Mouse (Mus musculus) heart, embryonic 13.5 days (tissue): ENCODE results near the gene Lcmt1. TPM values are rescaled to one million over a fixed set of nuclear protein-coding genes. Genes with fewer than 3 reads are reported as not detected.

Experiments used
- ATAC-seq: fragments of 200-750 bp; cut with Nextera tagmentation; 2 replicates; pipeline ENCODE4 v1.8.0; 2017; ENCODE audit warnings: moderate TSS enrichment; ENCODE audit not compliant: insufficient number of reproducible peaks, low FRiP score, low TSS enrichment; ENCODE audit errors: extremely low read depth
- H3K27ac ChIP-seq: fragments of 300-500 bp; sonication (generic); replicated peaks from 2 replicates; pipeline ENCODE4 v1.5.1; 2015; ENCODE audit warnings: moderate library complexity, mild to moderate bottlenecking, inconsistent platforms
- H3K27me3 ChIP-seq: fragments of 300-500 bp; sonication (generic); replicated peaks from 2 replicates; pipeline ENCODE4 v1.6.1; 2015; ENCODE audit warnings: mild to moderate bottlenecking, inconsistent platforms
- H3K36me3 ChIP-seq: fragments of 300-500 bp; sonication (generic); 2 replicates; pipeline ENCODE4 v1.6.1; 2015; ENCODE audit warnings: mild to moderate bottlenecking, inconsistent platforms
- H3K4me1 ChIP-seq: fragments of 300-500 bp; sonication (generic); 2 replicates; pipeline ENCODE4 v1.6.1; 2015; ENCODE audit warnings: inconsistent platforms
- H3K4me2 ChIP-seq: fragments of 300-500 bp; sonication (generic); 2 replicates; pipeline ENCODE4 v1.6.1; 2015; ENCODE audit warnings: inconsistent platforms, mild to moderate bottlenecking, moderate library complexity
- H3K4me3 ChIP-seq: fragments of 300-500 bp; sonication (generic); 2 replicates; pipeline ENCODE4 v1.5.1; 2015; ENCODE audit warnings: moderate library complexity, mild to moderate bottlenecking, inconsistent platforms
- H3K9ac ChIP-seq: fragments of 300-500 bp; sonication (generic); 2 replicates; pipeline ENCODE4 v1.6.1; 2015; ENCODE audit warnings: inconsistent platforms, mild to moderate bottlenecking, moderate library complexity
- H3K9me3 ChIP-seq: fragments of 300-500 bp; sonication (generic); 2 replicates; pipeline ENCODE4 v1.6.1; 2016; ENCODE audit warnings: inconsistent platforms
- WGBS: fragments of 180-500 bp; shearing (Covaris S2); methylation state at CpG from one replicate; pipeline ENCODE4 v1.1.7; 2015; ENCODE audit warnings: mixed read lengths; 5-methylcytosine and 5-hydroxymethylcytosine counted together
- polyA plus RNA-seq: library from polyadenylated mRNA; unstranded; fragments of >200 nt; fragmentation: Nextera tagmentation; extraction: Ambion mirVana; gene quantifications from 2 replicates; pipeline ENCODE4 v1.2.1, GENCODE M21; 2015

Lcmt1 gene
- polyA plus RNA-seq: 36.7 and 37.3 TPM in 2 replicates

- H3K27ac ChIP-seq: peak within 1 kb of the TSS; percentile 93
- ATAC-seq: peak; percentile 97
- H3K9ac ChIP-seq: peak within 1 kb of the TSS; percentile 95
- H3K27me3 ChIP-seq: 0 out of 2 replicates have a peak, but pooled peaks cover 3% of the 10 kb centered on the region
- H3K4me2 ChIP-seq: peak within 1 kb of the TSS; percentile 94
- WGBS: under 1% methylated on average over 64 of the region's 64 CpGs
- H3K4me3 ChIP-seq: peak within 1 kb of the TSS; percentile 90
- no peaks in the 10 kb centered on the region for H3K9me3 ChIP-seq
- no peaks in the 10 kb centered on the region for H3K36me3 ChIP-seq
- peaks cover 46% of the 10 kb centered on the region for H3K4me1 ChIP-seq
Observed at GRCm38 (mm10) chr7:123369759-123370481, at the start of gene Lcmt1, which contains the start of gene Arhgap17. TSS of gene Lcmt1 (plus strand) at chr7:123369784. TSS of gene Arhgap17 (minus strand) at chr7:123369915.

GRCm38 (mm10) chr7:123322452-123323121 lies 47.0 kb upstream of the Lcmt1 start:
- Histone ChIP-seq H3K4me1 (peaks cover 29% of the 10 kb centered on the region), H3K27ac (no peak overlapping the region), H3K27me3 (no peaks in the 10 kb centered on the region), H3K9ac (no peak overlapping the region), H3K9me3 (no peaks in the 10 kb centered on the region), H3K36me3 (peaks cover 81% of the 10 kb centered on the region), H3K4me2 (no peak overlapping the region), H3K4me3 (no peak overlapping the region)
- no peak for ATAC-seq
- WGBS: 77% methylated on average over 13 of the region's 13 CpGs

- Histone ChIP-seq H3K4me3 (no peak overlapping the region), H3K4me1 (peaks cover 37% of the 10 kb centered on the region), H3K4me2 (no peak overlapping the region), H3K27me3 (no peaks in the 10 kb centered on the region), H3K9ac (no peak overlapping the region), H3K27ac (peak overlapping the region; percentile 29; the same call in 1 of the 2 replicates), H3K9me3 (no peaks in the 10 kb centered on the region), H3K36me3 (peaks cover 73% of the 10 kb centered on the region)
- ATAC-seq: no peak
- 61% methylated on average over 2 of the region's 2 CpGs for WGBS
Observed at GRCm38 (mm10) chr7:123323388-123323787, 46.2 kb upstream of the Lcmt1 start.

- H3K36me3 ChIP-seq: peaks cover 66% of the 10 kb centered on the region
- H3K27ac ChIP-seq: no peak overlapping the region
- H3K4me1 ChIP-seq: peaks cover 43% of the 10 kb centered on the region
- no peaks in the 10 kb centered on the region for H3K27me3 ChIP-seq
- no peak overlapping the region for H3K4me3 ChIP-seq
- no peak overlapping the region for H3K4me2 ChIP-seq
- 85% methylated on average over 1 of the region's 1 CpGs for WGBS
- no peak for ATAC-seq
- H3K9me3 ChIP-seq: no peaks in the 10 kb centered on the region
- H3K9ac ChIP-seq: no peak overlapping the region
Observed at GRCm38 (mm10) chr7:123324105-123324504, 45.5 kb upstream of the Lcmt1 start.

GRCm38 (mm10) chr7:123326062-123326461 lies 43.5 kb upstream of the Lcmt1 start:
- Histone ChIP-seq H3K4me2 (no peak overlapping the region), H3K9me3 (no peaks in the 10 kb centered on the region), H3K4me3 (no peak overlapping the region), H3K4me1 (peaks cover 51% of the 10 kb centered on the region), H3K27me3 (no peaks in the 10 kb centered on the region), H3K36me3 (peaks cover 49% of the 10 kb centered on the region), H3K9ac (no peak overlapping the region), H3K27ac (no peak overlapping the region)
- no peak for ATAC-seq
- WGBS: 76% methylated on average over 5 of the region's 5 CpGs

GRCm38 (mm10) chr7:123326901-123327300 lies 42.7 kb upstream of the Lcmt1 start:
- 55% methylated on average over 4 of the region's 4 CpGs for WGBS
- peaks cover 41% of the 10 kb centered on the region for H3K36me3 ChIP-seq
- no peak overlapping the region for H3K27ac ChIP-seq
- no peak overlapping the region for H3K4me2 ChIP-seq
- no peak overlapping the region for H3K4me3 ChIP-seq
- no peak overlapping the region for H3K9ac ChIP-seq
- H3K4me1 ChIP-seq: peaks cover 51% of the 10 kb centered on the region
- no peaks in the 10 kb centered on the region for H3K9me3 ChIP-seq
- ATAC-seq: no peak
- no peaks in the 10 kb centered on the region for H3K27me3 ChIP-seq

- Histone ChIP-seq H3K9me3 (no peaks in the 10 kb centered on the region), H3K27me3 (no peaks in the 10 kb centered on the region), H3K36me3 (peaks cover 31% of the 10 kb centered on the region), H3K4me1 (peaks cover 51% of the 10 kb centered on the region), H3K9ac (no peak overlapping the region), H3K4me3 (no peak overlapping the region), H3K4me2 (peak overlapping the region; percentile 24; the same call in 1 of the 2 replicates), H3K27ac (peak overlapping the region; percentile 10; the same call in 1 of the 2 replicates)
- no peak for ATAC-seq
- WGBS: 54% methylated on average over 4 of the region's 4 CpGs
Observed at GRCm38 (mm10) chr7:123327909-123328308, 41.7 kb upstream of the Lcmt1 start.

GRCm38 (mm10) chr7:123330506-123330905 lies 39.1 kb upstream of the Lcmt1 start:
- peaks cover 11% of the 10 kb centered on the region for H3K36me3 ChIP-seq
- H3K27ac ChIP-seq: no peak overlapping the region
- no peak overlapping the region for H3K4me3 ChIP-seq
- H3K4me1 ChIP-seq: peaks cover 55% of the 10 kb centered on the region
- H3K9me3 ChIP-seq: no peaks in the 10 kb centered on the region
- H3K27me3 ChIP-seq: no peaks in the 10 kb centered on the region
- H3K4me2 ChIP-seq: no peak overlapping the region
- 81% methylated on average over 9 of the region's 9 CpGs for WGBS
- ATAC-seq: no peak
- H3K9ac ChIP-seq: no peak overlapping the region

GRCm38 (mm10) chr7:123336322-123336721 lies 33.3 kb upstream of the Lcmt1 start:
- WGBS: 77% methylated on average over 1 of the region's 1 CpGs
- peak overlapping the region; percentile 26; the same call in 1 of the 2 replicates for H3K4me2 ChIP-seq
- H3K9me3 ChIP-seq: no peaks in the 10 kb centered on the region
- H3K27ac ChIP-seq: peak overlapping the region; percentile 77
- no peaks in the 10 kb centered on the region for H3K36me3 ChIP-seq
- no peak overlapping the region for H3K4me3 ChIP-seq
- H3K9ac ChIP-seq: no peak overlapping the region
- H3K27me3 ChIP-seq: no peaks in the 10 kb centered on the region
- peaks cover 58% of the 10 kb centered on the region for H3K4me1 ChIP-seq
- ATAC-seq: no peak

GRCm38 (mm10) chr7:123338351-123338750 lies 31.2 kb upstream of the Lcmt1 start:
- Histone ChIP-seq H3K27ac (no peak overlapping the region), H3K36me3 (no peaks in the 10 kb centered on the region), H3K4me3 (no peak overlapping the region), H3K9ac (no peak overlapping the region), H3K4me2 (no peak overlapping the region), H3K27me3 (no peaks in the 10 kb centered on the region), H3K9me3 (no peaks in the 10 kb centered on the region), H3K4me1 (peaks cover 74% of the 10 kb centered on the region)
- WGBS: 47% methylated on average over 8 of the region's 8 CpGs
- no peak for ATAC-seq

- Histone ChIP-seq H3K27me3 (no peaks in the 10 kb centered on the region), H3K9me3 (no peaks in the 10 kb centered on the region), H3K27ac (peak overlapping the region; percentile 70), H3K4me2 (no peak overlapping the region), H3K4me3 (no peak overlapping the region), H3K4me1 (peaks cover 77% of the 10 kb centered on the region), H3K36me3 (no peaks in the 10 kb centered on the region), H3K9ac (peak overlapping the region; percentile 50)
- WGBS: 57% methylated on average over 5 of the region's 5 CpGs
- ATAC-seq: no peak
Observed at GRCm38 (mm10) chr7:123341896-123342295, 27.7 kb upstream of the Lcmt1 start.
